Comparison of ENCODE assay signal across 11 mouse cellular contexts in the genomic region with DNA sequence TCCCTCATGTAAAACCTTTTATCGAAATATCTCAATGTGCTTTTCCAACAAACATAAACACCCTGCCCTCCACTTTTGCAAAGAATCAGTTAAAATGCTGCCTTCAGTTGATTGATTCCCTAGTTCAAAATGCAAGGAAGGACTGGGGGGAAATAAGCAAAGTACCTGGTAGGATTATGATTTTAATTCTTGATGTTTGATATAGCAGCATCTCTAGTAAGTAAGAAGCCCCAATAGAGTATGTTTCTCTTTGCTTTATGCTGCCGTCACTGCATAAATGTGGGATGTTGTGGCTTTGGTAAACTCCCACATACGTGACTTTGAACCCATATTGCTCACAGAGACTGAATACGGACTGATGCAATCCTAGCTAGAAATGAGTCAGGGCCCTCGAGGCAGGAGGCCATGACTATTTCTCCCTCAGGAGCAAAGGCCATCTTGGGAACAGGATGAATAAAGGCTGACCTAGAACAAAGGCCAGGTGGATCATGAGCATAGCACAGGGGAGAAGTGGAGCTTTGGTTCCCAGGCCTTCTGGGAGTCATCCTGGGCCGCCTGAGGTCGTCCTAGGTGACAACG.
DNase-seq lines count a peak whose midpoint lies in the region; ATAC-seq and TF ChIP-seq lines count a peak whose summit lies in the region.
"Had no signal": no experiment of that assay in that cellular context is flagged by ENCODE, and none has a peak within 500 bp of the region (broad histone marks: within the 10 kb centered on the region; RNA-seq: fewer than 3 reads in every experiment).

No protein-coding gene starts in this region.

- no peak for DNase-seq in heart, adult 9 months (ENCODE audit: low spot score in 2 of 2)
- DNase-seq in lung, postnatal 36 days = peak; percentile 56
- DNase-seq in lung, postnatal 14 days = no peak
- DNase-seq in layer of hippocampus, postnatal 25 days (ENCODE audit: extremely low spot score in 1 of 2, low spot score in 1 of 2) = no peak
- no peak for DNase-seq in forebrain, embryonic 11.5 days (ENCODE audit: low spot score)
- no peak for DNase-seq in frontal cortex, postnatal 10 days (ENCODE audit: low spot score in 2 of 2)
- DNase-seq: cerebellum, postnatal 25 days had no signal

- no peak for ATAC-seq in heart, embryonic 12.5 days (ENCODE audit: insufficient number of reproducible peaks, low FRiP score)
- peak; percentile 91 for ATAC-seq in intestine, postnatal 0 days
- no peak for ATAC-seq in forebrain, embryonic 11.5 days (replicated peaks; ENCODE audit: low FRiP score)

- peaks cover 36% of the 10 kb centered on the region for H3K4me1 ChIP-seq in heart, embryonic 12.5 days (replicated peaks)
- H3K4me1 ChIP-seq in intestine, postnatal 0 days (replicated peaks; ENCODE audit: control insufficient read depth, insufficient read depth, low read length) = peaks cover 15% of the 10 kb centered on the region; the same call in 1 of the 2 replicates
- H3K4me1 ChIP-seq in forebrain, embryonic 11.5 days (replicated peaks; ENCODE audit: control insufficient read depth, insufficient read depth, low read length) = no peaks in the 10 kb centered on the region; the same call in 1 of the 2 replicates

- no peak overlapping the region for H3K4me3 ChIP-seq in heart, embryonic 12.5 days
- no peak overlapping the region for H3K4me3 ChIP-seq in intestine, postnatal 0 days (ENCODE audit: low read depth, low read length)
- no peak overlapping the region for H3K4me3 ChIP-seq in forebrain, embryonic 11.5 days (ENCODE audit: low read depth, low read length)
- H3K4me3 ChIP-seq: erythroblast, embryonic 14.5 days had no signal

- no peaks in the 10 kb centered on the region for H3K36me3 ChIP-seq in heart, embryonic 12.5 days
- no peaks in the 10 kb centered on the region for H3K36me3 ChIP-seq in intestine, postnatal 0 days (ENCODE audit: control insufficient read depth, insufficient read depth)
- no peaks in the 10 kb centered on the region for H3K36me3 ChIP-seq in forebrain, embryonic 11.5 days (ENCODE audit: control insufficient read depth, insufficient read depth, low read length)

- no peak for TF ChIP-seq CTCF in intestine, postnatal 0 days (IDR thresholded peaks at IDR 0.05; ENCODE audit: low read depth)

- no peaks in the 10 kb centered on the region for H3K9me3 ChIP-seq in heart, embryonic 12.5 days (replicated peaks)
- no peaks in the 10 kb centered on the region for H3K9me3 ChIP-seq in intestine, postnatal 0 days (ENCODE audit: control insufficient read depth)
- H3K9me3 ChIP-seq in forebrain, embryonic 11.5 days (ENCODE audit: control insufficient read depth, low read length) = no peaks in the 10 kb centered on the region

- 0 out of 2 replicates have a peak overlapping the region, but pooled peaks have one; percentile 51 for H3K27ac ChIP-seq in heart, embryonic 12.5 days (ENCODE audit: poor library complexity, severe bottlenecking)
- H3K27ac ChIP-seq in intestine, postnatal 0 days (ENCODE audit: low read depth, low read length) = peak overlapping the region; percentile 63
- H3K27ac ChIP-seq in forebrain, embryonic 11.5 days (ENCODE audit: low read depth, low read length) = no peak overlapping the region

- H3K9ac ChIP-seq in heart, embryonic 12.5 days = no peak overlapping the region
- H3K9ac ChIP-seq in intestine, postnatal 0 days (ENCODE audit: low read depth, low read length) = no peak overlapping the region
- H3K9ac ChIP-seq in forebrain, embryonic 11.5 days (ENCODE audit: low read length) = no peak overlapping the region
- H3K9ac ChIP-seq: lung, embryonic 14.5 days had no signal

- H3K4me2 ChIP-seq in heart, embryonic 12.5 days = no peak overlapping the region
- H3K4me2 ChIP-seq in intestine, postnatal 0 days (replicated peaks; ENCODE audit: low read depth) = no peak overlapping the region
- no peak overlapping the region for H3K4me2 ChIP-seq in forebrain, embryonic 11.5 days (ENCODE audit: low read depth, low read length, severe bottlenecking)
- H3K4me2 ChIP-seq: lung, embryonic 14.5 days had no signal

- WGBS in heart, embryonic 12.5 days = 77% methylated on average over 8 of the region's 8 CpGs
- 56% methylated on average over 8 of the region's 8 CpGs for WGBS in intestine, postnatal 0 days
- WGBS in forebrain, embryonic 11.5 days = 86% methylated on average over 8 of the region's 8 CpGs

- no peaks in the 10 kb centered on the region for H3K27me3 ChIP-seq in heart, embryonic 12.5 days (replicated peaks)
- H3K27me3 ChIP-seq in intestine, postnatal 0 days (replicated peaks; ENCODE audit: control insufficient read depth, insufficient read depth, low read length) = no peaks in the 10 kb centered on the region
- no peaks in the 10 kb centered on the region for H3K27me3 ChIP-seq in forebrain, embryonic 11.5 days (ENCODE audit: control insufficient read depth, insufficient read depth, low read length)
